Mouse (Mus musculus) adrenal gland, adult 18-20 months (tissue): ENCODE measurements around the gene Rnf44. TPM values are rescaled to one million over a fixed set of nuclear protein-coding genes. Genes with fewer than 3 reads are reported as not detected.
A peak's percentile ranks its signal among the peaks of the same experiment; 100 is the strongest.

Experiments
- DNase-seq, 2 experiments: peaks; one replicate each; pipeline ENCODE4 v3.0.0; 2021 to 2022; ENCODE audit warnings: low spot score in 2 of 2
- long read RNA-seq, 2 experiments: library from polyadenylated mRNA; stranded (forward); transcript quantifications; one replicate each; pipeline ENCODE4 v2.0.0; 2021
- total RNA-seq, 2 experiments: library from RNA; stranded (reverse); gene quantifications; 1 replicate in 1 of 2; 2 replicates in 1 of 2; pipeline ENCODE4 v1.2.3; 2021

Gene Rnf44
- total RNA-seq = 100 to 1,000 TPM in 1 of 2 experiments, 10 to 100 TPM in 1; 98.4 to 123 TPM
- long read RNA-seq, experiment 1, transcript Rnf44-201 (11 exons, 3,734 nt) = major isoform, 7 of 58 reads
- long read RNA-seq, experiment 1, transcript Rnf44-211 (11 exons, 3,797 nt) = minor isoform, 5 of 58 reads
- long read RNA-seq, experiment 1, partial matches to known transcripts = 30 of 58 reads
- long read RNA-seq, experiment 1, other reads (novel, unspliced or antisense) = 14 of 58 reads
- long read RNA-seq, experiment 2, partial matches to known transcripts = 13 of 80 reads
- long read RNA-seq, experiment 2, other reads (novel, unspliced or antisense) = 63 of 80 reads

DNA sequence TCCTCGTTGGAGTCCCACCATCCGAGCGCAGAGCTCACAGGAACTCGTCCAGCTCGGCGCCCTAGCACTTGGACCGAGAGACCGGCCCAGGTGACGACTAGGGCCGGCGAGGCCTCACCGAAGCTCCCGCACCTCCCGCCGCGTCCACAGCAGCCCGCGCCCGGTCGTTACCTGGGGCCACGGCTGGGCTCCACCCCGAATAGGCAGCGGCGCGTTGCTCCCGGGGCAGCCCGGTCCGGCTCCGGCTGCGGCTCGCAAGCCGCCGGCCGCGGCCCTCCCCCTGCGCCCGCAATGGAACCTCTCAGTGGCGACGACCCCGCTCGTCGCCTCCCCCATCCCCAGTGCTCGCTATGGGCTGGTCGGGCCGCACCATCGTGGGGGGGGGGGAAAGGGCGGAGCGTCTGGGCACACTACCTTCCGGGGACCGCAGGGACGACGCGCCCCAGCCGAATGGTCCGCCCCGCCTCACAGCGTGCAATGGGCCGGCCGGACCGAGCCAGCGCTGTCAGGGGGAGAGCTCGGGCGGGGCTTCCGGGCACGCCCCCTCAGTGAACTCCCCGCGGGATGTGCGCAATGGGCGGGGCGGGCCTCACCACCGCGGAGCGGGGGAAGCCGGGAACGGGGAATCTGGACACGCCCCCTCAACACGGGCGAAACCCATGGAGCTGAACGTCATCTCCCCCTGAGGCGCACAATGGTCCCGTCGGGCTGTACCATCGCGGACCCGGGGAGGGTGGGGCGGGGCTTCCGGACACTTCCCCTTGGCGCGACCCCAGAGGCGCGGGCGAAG is at the start of gene Rnf44:
Rnf44 (minus strand) TSS at position 350 of the 790 bp plus-strand sequence.
- DNase-seq = peak; percentile 97 to 98

DNA sequence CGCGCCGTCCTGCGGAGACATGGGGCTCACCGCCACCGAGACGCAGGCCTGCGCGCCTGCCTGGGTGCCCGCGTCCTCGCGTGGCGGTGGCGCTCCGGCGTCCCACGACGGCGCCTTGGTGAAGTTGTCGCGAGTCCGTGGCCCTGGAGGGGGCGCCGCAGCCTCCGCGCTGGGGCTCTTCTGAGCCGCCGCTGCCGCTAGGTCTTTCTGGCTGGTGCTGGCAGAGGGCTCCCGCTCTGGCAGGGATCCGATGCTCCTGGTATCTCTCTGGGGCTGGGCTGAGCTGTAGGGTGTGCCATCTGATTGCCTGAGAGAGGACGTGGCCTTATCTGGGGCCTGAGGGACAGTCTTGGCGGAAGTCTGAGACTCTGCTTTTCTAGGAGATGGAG is 44.5 kb upstream of the Rnf44 start:
- no peak for DNase-seq

DNA sequence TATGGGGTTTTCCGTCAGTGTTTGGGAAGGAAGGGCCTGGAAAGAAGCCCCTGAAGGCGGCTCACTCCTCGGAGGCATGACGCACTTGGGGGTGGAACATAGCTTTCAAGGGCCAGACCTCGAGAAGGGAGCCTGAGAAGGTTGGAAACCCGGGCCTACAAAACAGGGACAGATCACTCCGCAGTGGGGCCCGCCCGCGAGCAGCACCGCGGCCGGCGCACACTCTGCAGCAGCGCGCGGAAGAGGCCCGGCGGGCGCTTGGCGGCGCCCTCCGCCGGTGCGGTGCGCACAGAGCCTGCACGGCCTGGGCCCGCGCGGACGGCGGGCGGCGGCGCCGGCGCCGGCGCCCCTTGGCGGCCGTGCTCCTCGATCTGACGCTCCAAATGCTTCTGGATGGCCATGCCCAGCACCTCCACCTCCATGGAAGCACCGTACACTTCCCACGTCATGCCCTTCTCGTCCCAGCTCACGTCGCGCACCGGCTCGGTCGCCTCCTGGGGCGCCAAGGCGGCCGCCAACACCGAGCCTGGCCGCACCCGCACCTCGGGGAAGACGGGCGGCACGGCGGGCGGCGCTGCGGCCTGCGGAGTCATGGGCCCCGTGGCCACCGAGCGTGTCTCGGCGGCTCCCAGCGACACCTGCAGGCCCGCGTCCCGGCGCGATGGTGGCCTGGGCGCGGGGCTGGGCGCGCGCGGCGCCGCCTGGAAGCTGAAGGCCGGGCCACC is 43.9 kb upstream of the Rnf44 start:
- no peak for DNase-seq

DNA sequence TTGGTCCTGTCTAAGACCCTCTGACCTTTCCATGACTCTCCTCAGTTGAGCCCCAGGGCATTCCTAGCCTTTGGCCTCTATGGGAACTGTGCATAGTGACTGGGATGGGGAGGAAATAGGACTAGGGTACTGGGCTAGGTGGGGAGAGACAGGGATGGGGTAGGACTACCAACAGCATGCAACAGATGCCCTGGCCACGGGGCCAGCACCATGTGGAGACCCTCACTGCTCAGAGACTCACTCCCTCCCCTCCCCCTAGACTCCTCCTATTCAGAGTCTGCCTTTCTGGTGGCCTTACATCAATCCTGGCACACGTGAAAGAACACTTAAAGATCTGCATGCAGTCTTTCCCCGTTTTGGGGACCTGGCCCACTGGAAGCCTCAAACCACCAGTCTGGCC is 43.2 kb upstream of the Rnf44 start:
- DNase-seq = no peak

DNA sequence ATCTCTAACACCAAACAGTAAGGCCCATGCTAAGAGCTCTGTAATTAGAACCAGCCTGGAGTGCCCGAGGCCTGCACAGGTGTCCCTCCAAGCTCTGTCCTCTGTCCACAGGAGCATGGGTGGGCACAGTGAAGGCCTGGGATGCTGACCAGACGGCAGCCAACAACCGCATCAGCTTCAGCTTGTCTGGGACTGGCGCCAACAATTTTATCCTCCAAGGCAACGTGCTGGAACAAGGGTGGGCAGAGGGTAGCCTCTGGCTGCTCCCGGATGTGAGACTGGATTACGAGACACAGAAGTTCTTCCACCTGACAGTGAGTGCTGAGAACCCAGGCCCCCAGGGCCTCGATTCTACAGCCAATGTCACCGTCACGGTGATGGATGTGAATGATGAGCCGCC is 32.4 kb upstream of the Rnf44 start:
- DNase-seq = no peak

DNA sequence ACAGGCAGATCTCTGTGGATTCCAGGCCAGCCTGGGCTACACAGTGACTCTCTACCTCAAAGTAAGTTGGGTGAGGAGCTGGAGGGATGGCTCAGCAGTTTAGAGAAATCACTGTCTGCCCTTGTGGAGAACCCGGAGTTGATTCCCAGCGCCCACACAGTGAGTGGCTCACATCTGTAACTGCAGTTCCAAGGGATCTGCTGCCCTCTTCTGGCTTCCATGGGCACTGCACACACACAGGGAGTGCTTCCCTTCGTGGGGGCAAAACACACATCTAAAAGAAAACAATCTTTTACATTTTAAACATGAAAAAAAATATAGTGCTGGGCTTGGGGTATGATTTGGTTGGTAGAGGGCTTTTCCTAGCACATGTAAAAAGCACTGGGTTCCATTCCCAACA is 29.4 kb upstream of the Rnf44 start:
- DNase-seq = no peak

DNA sequence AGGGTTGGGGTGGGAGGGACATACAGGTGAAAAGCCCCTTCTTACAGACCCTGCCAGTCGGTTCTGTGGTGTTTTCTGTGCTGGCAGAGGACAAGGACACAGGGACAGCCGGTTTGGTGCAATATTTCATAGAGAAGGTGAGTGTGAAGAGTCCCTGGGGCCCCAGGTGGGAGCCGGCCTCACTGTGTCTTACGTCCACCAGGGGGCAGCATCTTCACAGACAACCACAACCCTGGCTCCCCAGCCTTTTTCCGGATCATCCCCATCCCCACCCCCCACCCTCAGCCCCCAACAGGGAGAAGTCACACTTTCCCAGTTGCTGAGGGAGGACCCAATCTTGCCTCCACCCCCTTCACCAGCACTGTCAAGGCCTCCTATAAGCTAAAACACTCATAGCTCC is 23.2 kb upstream of the Rnf44 start:
- DNase-seq = peak; percentile 32 to 53

DNA sequence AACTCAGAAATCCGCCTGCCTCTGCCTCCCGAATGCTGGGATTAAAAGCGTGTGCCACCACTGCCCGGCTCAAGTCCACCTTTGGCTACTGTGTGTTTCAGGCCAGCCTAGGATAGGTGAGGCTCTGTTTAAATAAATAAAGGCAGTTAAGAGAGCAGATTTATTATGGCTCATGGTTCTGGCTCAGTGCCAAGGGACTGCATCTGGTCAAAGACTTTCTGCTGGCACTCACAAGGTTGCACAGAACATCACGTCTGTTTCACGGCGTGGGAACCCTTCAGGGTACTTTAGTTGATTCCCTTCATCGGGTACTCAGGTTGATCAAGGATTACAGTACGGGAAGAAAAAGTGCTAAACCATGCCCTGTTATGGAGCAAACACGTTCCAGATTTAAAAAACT is 21.3 kb upstream of the Rnf44 start:
- no peak for DNase-seq

DNA sequence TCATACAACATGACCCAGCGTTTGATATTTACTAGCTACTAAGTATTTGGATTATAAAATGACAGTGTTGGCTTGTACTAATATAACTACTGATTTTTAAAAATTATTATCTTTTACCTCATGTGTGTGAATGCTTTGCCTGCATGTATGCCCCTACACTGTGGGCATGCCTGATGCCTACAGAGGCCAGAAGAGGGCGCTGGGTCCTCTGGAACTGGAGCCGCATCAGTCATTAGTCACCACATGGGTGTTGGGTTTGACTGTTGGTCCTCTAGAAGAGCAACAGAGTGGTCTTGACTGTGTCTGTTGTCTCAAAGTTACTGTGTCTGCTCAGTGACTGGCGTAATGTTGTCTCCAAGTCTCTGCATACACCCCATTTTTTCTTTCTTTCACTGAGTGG is 20.7 kb upstream of the Rnf44 start:
- DNase-seq = no peak

DNA sequence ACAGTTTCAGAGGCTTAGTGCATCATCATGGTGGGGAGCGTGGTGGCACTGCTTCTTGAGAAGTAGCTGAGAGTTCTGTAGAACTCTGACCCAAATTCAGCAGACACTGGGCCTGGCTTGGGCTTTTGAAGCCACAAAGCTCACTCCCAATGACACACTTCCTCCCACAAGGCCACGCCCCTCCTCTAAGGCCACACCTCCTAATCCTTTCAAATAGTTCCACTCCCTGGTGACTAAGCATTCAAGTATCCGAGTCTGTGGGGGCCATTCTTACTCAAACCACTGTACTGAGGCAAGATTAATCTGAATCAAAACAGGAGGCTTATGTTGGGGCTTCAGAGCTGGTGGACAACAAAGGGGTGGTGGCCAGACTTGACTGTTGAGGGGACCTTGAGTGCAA is 17.2 kb upstream of the Rnf44 start:
- no peak for DNase-seq

DNA sequence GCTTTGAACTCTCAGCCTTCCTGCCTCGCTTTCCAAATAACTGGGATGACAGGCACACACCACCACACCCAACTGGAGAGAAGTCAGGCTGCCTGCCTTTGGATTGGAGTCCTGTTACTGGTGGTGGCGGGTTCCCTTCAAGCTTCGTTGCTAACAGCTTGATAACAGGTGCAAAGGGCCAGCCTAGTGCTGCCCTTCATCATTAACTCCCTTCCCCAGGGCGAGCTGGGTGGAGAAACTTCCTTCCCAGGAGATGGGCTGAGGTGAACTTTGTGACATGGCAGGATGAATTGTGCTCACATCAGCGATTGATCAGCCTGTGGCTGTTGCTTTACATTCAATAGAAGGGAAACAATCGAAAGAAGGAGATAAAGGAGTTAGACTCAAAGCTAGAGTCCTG is 11.2 kb upstream of the Rnf44 start:
- no peak for DNase-seq

DNA sequence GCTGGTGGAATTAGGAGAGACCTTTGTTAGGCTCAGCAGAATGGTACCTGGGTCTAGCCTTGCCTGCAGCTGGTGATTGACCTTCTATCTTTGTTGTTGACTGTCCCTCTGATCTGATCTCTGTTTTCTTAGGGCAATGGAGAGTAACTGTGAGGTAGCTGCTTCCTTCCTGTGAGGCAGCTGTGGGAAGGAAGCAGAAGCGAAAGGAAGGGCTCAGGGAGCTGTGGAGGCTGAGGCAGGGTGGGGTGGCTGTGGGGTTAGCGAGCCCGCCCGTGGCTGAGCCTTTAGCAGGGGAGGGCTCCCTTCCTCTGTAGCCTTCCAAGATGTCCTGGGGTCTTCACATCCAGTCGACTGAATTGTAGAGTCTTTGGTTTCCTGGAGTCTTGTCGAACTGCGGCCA is 8.8 kb upstream of the Rnf44 start:
- DNase-seq = no peak

DNA sequence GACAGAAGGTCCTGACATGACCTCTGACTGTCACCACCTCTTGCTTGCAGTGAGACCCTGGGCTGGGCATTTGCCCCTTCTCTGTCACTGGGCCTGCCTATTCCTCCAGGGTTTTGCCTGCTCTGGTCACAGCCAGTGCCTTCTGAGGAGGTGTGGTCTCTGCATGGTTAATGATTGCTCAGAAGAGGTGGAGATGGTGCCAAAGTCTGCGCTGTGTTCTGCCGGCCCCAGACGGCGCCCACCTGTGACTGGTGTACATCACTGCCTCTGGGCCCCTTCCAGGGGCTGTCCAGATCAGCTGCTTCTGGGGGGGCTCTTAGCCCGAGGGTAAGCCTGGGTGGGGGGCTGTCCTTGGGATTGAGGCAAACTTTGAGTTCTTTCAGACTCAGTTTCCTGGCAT is 7.5 kb upstream of the Rnf44 start, which contains the start of gene Cdhr2:
Cdhr2 (plus strand) TSS at position 219 of the 400 bp plus-strand sequence.
- no peak for DNase-seq

DNA sequence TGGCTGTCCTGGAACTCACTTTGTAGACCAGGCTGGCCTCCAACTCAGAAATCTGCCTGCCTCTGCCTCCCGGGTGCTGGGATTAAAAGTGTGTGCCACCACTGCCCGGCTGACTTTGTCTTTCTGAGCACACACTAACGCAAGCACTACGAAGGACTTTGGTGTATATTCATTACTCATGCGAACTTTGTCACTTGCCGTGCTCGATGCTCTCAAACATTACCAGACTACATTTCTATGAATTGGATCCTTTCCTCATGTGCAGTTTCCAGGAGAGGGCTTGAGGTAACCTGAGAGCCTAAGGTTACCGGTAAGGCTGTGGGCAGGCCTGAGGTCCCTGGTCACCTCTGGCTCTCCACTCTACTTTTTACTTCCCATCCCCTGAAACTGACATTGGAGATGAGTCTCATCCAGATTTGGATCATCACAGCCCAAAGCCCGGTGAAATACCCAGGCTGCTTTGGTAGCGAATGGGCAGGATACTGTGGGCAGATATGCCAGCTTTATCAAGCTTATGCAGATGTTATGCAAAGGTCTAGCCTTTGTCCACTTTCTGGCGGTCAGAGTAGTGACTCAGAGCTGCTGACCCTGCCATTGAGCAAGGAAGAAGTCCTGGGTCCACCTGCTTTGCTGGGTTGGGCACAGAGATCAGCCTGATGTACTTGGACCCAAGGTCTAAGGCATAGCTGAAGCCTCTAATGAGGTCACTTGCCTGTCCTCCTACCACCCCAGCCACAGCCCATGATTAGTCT is 1.9 kb upstream of the Rnf44 start:
- DNase-seq = no peak

DNA sequence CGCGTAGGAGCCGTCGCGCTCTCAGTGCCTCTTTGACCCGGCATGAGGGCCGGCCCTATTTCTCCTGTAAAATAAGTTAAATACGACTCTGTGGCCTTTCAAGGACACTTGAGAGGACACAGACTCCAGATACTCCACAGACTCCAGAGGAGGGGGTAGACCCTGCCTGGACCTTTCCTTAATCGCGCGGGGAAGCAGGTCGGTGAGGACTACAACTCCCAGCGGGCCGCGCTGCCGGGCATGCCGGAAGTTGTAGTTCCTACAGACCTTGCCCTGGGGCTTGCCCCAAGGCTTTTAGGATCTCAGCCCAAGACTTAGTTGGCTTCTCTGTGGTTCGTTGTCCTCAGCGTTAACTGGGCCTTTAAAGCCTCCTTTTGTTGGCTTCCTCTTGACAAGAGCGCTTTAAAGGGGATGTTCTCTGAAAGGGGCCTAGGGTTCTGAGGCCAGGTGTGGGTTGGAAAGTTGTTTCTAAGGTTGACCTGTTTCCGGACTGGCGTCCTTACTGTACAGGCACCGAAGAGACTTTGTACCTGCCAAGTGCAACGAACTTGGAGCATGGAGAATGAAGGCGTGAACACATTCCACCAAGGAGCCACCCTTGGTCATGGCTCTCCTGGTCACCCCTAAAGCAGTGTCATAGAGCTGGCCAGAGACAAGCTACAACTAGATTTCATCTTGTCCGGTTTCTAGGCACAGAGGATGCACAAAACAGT is 797 bp upstream of the Rnf44 start:
- DNase-seq = peak; percentile 83 to 84

DNA sequence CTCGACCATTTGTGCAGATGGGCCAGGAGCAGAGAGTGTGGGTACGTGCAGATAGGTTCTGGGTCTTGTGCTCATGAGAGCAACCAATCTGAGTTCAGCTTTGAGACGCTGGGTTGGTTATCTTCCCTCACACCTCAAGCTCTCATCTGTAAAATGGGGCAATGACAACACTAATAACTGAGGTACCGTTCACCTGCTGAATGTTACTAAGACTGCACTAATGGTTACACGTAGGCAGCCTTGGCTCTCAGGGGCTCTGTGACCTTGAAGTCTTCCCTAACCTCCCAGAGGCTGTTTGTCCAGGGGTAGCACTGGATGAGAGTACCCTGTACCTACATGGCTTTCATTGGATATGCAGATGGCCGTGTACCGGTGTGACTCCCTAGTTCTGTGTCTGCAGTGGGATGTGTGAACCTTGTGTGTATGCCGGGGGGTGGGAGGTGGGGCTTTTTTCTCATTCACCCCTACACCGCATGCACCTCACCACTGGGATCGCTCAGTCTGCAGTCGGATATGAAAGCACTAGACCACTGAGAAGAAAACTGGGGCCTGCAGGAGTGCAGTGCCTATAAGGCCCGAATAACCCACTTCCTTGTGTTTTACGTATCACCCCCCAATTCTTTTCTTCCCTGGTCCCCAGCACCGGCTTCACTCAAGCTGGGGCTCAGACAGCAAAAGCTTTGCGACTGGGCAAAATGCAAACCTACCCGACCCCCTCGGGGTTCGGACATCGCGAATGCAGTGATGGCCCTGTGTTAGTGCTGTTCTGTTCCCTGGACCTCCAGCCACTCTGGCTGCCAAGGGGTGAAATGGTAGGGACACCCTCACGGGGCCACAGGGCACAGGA is 773 bp downstream of the Rnf44 start:
- DNase-seq = no peak

DNA sequence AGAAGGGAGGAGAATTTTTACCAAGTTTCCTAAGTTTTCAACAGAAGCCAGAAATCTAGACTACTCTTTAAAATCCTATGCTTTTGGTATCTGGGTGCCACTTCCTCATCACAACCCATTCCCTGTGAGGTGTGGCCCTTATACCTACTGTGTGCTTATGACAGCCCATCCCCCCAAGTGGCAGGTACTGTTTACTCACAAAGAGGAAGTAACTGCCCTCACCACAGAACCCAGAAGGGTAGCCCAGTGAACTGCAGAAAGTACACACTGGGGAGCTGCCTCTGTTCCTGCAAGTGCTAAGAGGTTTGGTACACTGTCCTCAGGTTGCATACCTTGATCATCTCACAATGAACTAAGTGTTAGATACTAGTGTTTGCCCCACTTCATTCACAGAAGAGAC is 2.0 kb downstream of the Rnf44 start:
- no peak for DNase-seq

DNA sequence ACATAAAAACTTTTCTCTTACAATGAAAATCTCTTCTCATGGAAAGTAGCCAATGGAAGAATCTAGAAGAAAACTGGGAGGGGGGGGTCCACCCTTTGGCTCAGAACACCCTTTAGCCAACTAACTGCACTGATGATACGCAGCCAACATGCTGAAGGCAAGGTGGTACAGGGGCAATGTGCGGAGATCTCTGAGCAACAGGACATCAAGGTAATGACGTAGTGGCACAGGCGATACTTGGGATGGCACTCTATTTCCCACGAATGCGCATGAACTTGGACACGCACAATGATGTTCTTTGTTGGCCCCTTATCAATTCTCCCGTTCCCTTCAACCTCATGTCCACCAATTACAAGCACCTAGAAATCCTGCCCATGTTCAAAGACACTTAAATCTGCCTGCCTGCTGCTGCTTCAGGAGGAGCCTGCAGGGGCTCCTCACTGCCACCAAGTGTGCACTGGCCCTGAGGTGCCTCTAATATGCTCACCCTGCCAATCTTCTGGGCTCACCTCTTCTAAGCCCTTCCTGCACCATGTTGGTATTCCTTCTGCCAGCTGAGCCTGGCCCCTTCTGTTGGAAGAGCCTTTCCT is 3.5 kb downstream of the Rnf44 start:
- no peak for DNase-seq
